Mouse (Mus musculus) testis, postnatal 14 days (tissue): ENCODE measurements around the gene Map4k2.

ENCODE experiments used
- DNase-seq: peaks from one replicate; pipeline ENCODE4 v3.0.0; 2021; ENCODE audit warnings: low spot score

The Map4k2 gene

GRCm38 (mm10) chr19:6401131-6401815 is 60.3 kb downstream of the Map4k2 start:
- peak; percentile 82 for DNase-seq

GRCm38 (mm10) chr19:6401951-6402350 is 61.0 kb downstream of the Map4k2 start:
- DNase-seq = no peak

- DNase-seq = no peak
Observed at GRCm38 (mm10) chr19:6403869-6404268, 62.9 kb downstream of the Map4k2 start.
